Mouse (Mus musculus) activated CD4-positive, CD25-positive, alpha-beta regulatory T cell, adult 9 weeks (primary cell): ENCODE data around the gene Kmt5b. TPM values are rescaled to one million over a fixed set of nuclear protein-coding genes. Genes with fewer than 3 reads are reported as not detected.

Source experiments
- polyA plus RNA-seq: library from polyadenylated mRNA; unstranded; fragments of 100-300 nt; shearing (Covaris generic); gene quantifications from one replicate; pipeline ENCODE4 v1.2.1, GENCODE M21; 2017

Gene Kmt5b
- polyA plus RNA-seq = 43.1 TPM

GRCm38 (mm10) chr19:3767276-3767780 is at the start of gene Kmt5b:
Kmt5b (plus strand) TSS chr19:3767421.

GRCm38 (mm10) chr19:3851502-3851962 is 84.3 kb downstream of the Kmt5b start, which contains the start of gene Chka:
Chka (plus strand) TSS chr19:3851773.

Other genes starting within 250 kb of the Kmt5b start
- 104 TPM for gene Ppp6r3, start 191.7 kb upstream of the Kmt5b start, polyA plus RNA-seq
- 0.09 TPM for gene Lrp5, start 80.9 kb upstream of the Kmt5b start, polyA plus RNA-seq
- 5.6 TPM for gene 1810055G02Rik, start 59.1 kb upstream of the Kmt5b start, polyA plus RNA-seq
- 2.2 TPM for gene Chka, start 84.4 kb downstream of the Kmt5b start, polyA plus RNA-seq
- 71.7 TPM for gene Tcirg1, start 139.7 kb downstream of the Kmt5b start, polyA plus RNA-seq
- gene Ndufs8, start 145.4 kb downstream of the Kmt5b start, polyA plus RNA-seq = 230 TPM
- 0.75 TPM for gene Aldh3b1, start 162.4 kb downstream of the Kmt5b start, polyA plus RNA-seq
- 58.1 TPM for gene Unc93b1, start 167.8 kb downstream of the Kmt5b start, polyA plus RNA-seq
- not detected for gene Aldh3b3, start 191.2 kb downstream of the Kmt5b start, polyA plus RNA-seq
- not detected for gene Aldh3b2, start 204.9 kb downstream of the Kmt5b start, polyA plus RNA-seq
- 0.40 TPM for gene Acy3, start 219.1 kb downstream of the Kmt5b start, polyA plus RNA-seq
- gene Tbx10, start 225.3 kb downstream of the Kmt5b start, polyA plus RNA-seq = 0.16 TPM
- 8.7 TPM for gene Nudt8, start 233.2 kb downstream of the Kmt5b start, polyA plus RNA-seq
- gene Gm49405, start 233.2 kb downstream of the Kmt5b start, polyA plus RNA-seq = 1.8 TPM
- 1.7 TPM for gene Doc2g, start 235.9 kb downstream of the Kmt5b start, polyA plus RNA-seq
- 155 TPM for gene Ndufv1, start 245.4 kb downstream of the Kmt5b start, polyA plus RNA-seq